Mouse (Mus musculus) heart, embryonic 12.5 days (tissue): ENCODE results near the gene Klhdc8a. TPM values are rescaled to one million over a fixed set of nuclear protein-coding genes. Genes with fewer than 3 reads are reported as not detected.

Experiments
- ATAC-seq: fragments of 200-750 bp; cut with Nextera tagmentation; 2 replicates; pipeline ENCODE4 v1.8.0; 2017; ENCODE audit warnings: moderate TSS enrichment, moderate library complexity; ENCODE audit not compliant: insufficient number of reproducible peaks, low FRiP score
- H3K27ac ChIP-seq: fragments of 300-500 bp; sonication (generic); 2 replicates; pipeline ENCODE4 v1.5.1; 2016; ENCODE audit warnings: mild to moderate bottlenecking, moderate library complexity; ENCODE audit not compliant: poor library complexity, severe bottlenecking
- H3K27me3 ChIP-seq: fragments of 300-500 bp; sonication (generic); replicated peaks from 2 replicates; pipeline ENCODE4 v1.6.1; 2016; ENCODE audit warnings: mild to moderate bottlenecking, moderate library complexity
- H3K36me3 ChIP-seq: fragments of 300-500 bp; sonication (generic); 2 replicates; pipeline ENCODE4 v1.6.1; 2016; ENCODE audit warnings: mild to moderate bottlenecking, moderate library complexity
- H3K4me1 ChIP-seq: fragments of 300-500 bp; sonication (generic); replicated peaks from 2 replicates; pipeline ENCODE4 v1.6.1; 2016; ENCODE audit warnings: mild to moderate bottlenecking
- H3K4me2 ChIP-seq: fragments of 300-500 bp; sonication (generic); 2 replicates; pipeline ENCODE4 v1.6.1; 2016; ENCODE audit warnings: mild to moderate bottlenecking, moderate library complexity
- H3K4me3 ChIP-seq: fragments of 300-500 bp; sonication (generic); 2 replicates; pipeline ENCODE4 v1.5.1; 2016; ENCODE audit warnings: mild to moderate bottlenecking
- H3K9ac ChIP-seq: fragments of 300-500 bp; sonication (generic); 2 replicates; pipeline ENCODE4 v1.6.1; 2016; ENCODE audit warnings: mild to moderate bottlenecking, moderate library complexity
- H3K9me3 ChIP-seq: fragments of 300-500 bp; sonication (generic); replicated peaks from 2 replicates; pipeline ENCODE4 v1.6.1; 2016; ENCODE audit warnings: mild to moderate bottlenecking, moderate library complexity
- WGBS: fragments of 180-500 bp; shearing (Covaris S2); methylation state at CpG from one replicate; pipeline ENCODE4 v1.1.7; 2016; 5-methylcytosine and 5-hydroxymethylcytosine counted together
- polyA plus RNA-seq: library from polyadenylated mRNA; unstranded; fragments of >200 nt; fragmentation: Nextera tagmentation; extraction: Ambion mirVana; gene quantifications from 2 replicates; pipeline ENCODE4 v1.2.1, GENCODE M21; 2016

Klhdc8a gene
- polyA plus RNA-seq: 0.55 and 0.81 TPM in 2 replicates

DNA sequence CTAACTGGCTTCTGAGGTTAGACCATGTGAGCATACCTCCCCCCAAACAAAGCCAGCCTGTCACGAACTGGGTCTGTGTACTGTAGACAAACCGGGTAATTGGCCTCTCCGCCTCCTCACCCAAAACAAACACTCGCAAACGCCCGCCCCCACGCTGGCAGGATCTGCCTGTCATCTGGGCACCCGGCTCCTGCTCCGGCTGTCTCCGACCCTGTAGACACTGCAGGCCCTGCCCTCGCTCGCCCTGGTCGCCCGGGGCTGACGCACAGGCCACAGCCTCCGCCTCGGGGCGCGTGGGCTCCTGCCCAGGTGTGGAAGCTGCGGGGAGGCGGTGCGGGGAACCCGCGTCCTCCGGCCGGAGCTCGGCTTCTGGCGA lies at the start of gene Klhdc8a:
Gene Klhdc8a, plus strand, starts transcription at position 202 of the 376 bp plus-strand sequence.
- H3K9me3 ChIP-seq: no peaks in the 10 kb centered on the region
- H3K27ac ChIP-seq: no peak within 1 kb of the TSS

DNA sequence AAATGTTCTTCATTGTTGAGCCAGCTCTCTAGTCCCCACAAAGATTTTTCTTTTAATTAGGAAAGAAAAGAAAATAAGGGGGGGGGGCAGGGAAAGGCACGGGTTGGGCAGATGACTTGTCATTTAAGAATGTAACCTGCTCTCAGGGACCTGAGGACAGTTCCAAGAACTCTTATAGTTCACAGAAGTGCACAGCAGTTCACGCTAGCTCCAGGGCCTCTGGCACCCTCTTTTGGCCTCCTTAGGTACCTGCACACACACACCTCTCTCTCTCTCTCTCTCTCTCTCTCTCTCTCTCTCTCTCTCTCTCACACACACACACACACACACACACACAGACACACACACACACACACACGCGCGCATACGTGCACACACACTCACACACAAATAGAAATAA lies 44.0 kb upstream of the Klhdc8a start:
- Histone ChIP-seq H3K27me3 (no peaks in the 10 kb centered on the region), H3K4me3 (no peak overlapping the region), H3K36me3 (no peaks in the 10 kb centered on the region), H3K4me1 (no peaks in the 10 kb centered on the region), H3K9me3 (no peaks in the 10 kb centered on the region; the same call in 1 of the 2 replicates), H3K4me2 (no peak overlapping the region), H3K27ac (no peak overlapping the region), H3K9ac (no peak overlapping the region)
- WGBS: 79% methylated on average over 6 of the region's 6 CpGs
- ATAC-seq: no peak

More for the DNA sequence above, at the start of gene Klhdc8a:
- peak within 1 kb of the TSS; percentile 62 for H3K4me3 ChIP-seq
- peaks cover 13% of the 10 kb centered on the region for H3K4me1 ChIP-seq
- H3K4me2 ChIP-seq: peak within 1 kb of the TSS; percentile 97
- no peak for ATAC-seq
- no peaks in the 10 kb centered on the region for H3K36me3 ChIP-seq
- peaks cover 76% of the 10 kb centered on the region for H3K27me3 ChIP-seq
- WGBS: 2% methylated on average over 28 of the region's 28 CpGs
- H3K9ac ChIP-seq: peak within 1 kb of the TSS; percentile 69

DNA sequence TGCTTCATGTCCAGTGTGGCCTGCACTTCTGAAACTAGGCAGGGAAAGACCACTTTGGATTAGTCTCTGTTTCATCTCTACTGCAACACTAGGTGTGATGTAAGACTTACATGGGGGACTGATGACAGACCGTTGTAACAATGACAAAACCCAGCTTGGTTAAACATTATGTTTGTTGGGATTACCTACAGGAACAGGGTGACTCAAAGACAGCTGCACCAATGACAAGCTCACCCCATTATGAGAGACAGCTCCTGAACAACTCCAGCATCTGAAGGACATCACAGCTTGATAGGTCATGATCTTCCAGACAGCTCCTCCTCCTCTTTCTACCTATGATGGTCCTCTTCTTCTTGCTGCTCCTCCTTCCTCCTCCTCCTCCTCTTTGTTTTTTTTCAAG lies 38.1 kb upstream of the Klhdc8a start:
- 83% methylated on average over 1 of the region's 1 CpGs for WGBS
- Histone ChIP-seq H3K27me3 (no peaks in the 10 kb centered on the region), H3K4me3 (no peak overlapping the region), H3K4me1 (no peaks in the 10 kb centered on the region), H3K27ac (no peak overlapping the region), H3K4me2 (no peak overlapping the region), H3K9me3 (no peaks in the 10 kb centered on the region; the same call in 1 of the 2 replicates), H3K9ac (no peak overlapping the region), H3K36me3 (no peaks in the 10 kb centered on the region)
- ATAC-seq: no peak

DNA sequence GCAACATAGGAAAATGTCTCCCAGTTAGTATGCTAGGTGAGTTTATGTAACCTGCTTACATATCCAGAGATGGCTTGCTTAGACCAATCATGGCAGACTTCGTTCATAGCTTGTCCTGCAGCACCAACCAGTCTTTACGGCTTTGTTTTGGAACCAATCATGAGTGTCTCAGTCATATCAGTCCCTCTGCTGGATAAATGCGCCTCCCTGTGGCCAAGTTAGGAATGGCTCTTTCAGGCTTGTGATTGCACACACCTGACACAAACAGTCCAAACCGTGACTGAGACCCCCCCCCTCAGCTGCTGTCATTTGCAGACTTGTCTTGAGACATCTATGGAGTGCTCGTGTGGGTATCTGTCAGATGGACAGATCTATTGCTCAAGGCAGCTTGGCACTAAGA lies 37.4 kb upstream of the Klhdc8a start:
- Histone ChIP-seq H3K9ac (no peak overlapping the region), H3K4me3 (no peak overlapping the region), H3K36me3 (no peaks in the 10 kb centered on the region), H3K9me3 (no peaks in the 10 kb centered on the region; the same call in 1 of the 2 replicates), H3K27ac (no peak overlapping the region), H3K4me2 (no peak overlapping the region), H3K4me1 (no peaks in the 10 kb centered on the region), H3K27me3 (no peaks in the 10 kb centered on the region)
- 69% methylated on average over 5 of the region's 5 CpGs for WGBS
- no peak for ATAC-seq

DNA sequence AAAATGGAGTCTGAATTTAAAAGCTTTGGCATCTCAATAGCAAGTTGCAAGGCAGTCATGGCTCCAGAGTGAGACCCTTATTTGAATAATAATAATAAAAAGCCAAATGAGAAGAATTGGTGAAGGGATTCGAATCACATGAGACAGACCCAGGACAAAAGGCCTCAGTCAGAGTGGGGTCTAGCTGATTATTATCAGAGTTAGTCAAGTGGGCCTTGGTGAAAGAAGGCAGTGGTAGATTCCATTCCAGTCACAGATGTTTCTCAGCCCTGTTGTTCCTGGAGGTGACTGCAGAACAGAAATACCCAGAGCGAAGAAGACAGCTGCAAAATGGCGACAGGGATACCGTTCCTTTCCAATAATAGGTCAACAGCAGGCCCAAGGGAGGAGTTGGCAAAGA lies 34.8 kb upstream of the Klhdc8a start:
- Histone ChIP-seq H3K4me3 (no peak overlapping the region), H3K9ac (no peak overlapping the region), H3K27me3 (no peaks in the 10 kb centered on the region), H3K27ac (no peak overlapping the region), H3K36me3 (no peaks in the 10 kb centered on the region), H3K4me2 (no peak overlapping the region), H3K4me1 (peaks cover 21% of the 10 kb centered on the region), H3K9me3 (no peaks in the 10 kb centered on the region; the same call in 1 of the 2 replicates)
- ATAC-seq: no peak
- 87% methylated on average over 4 of the region's 4 CpGs for WGBS

DNA sequence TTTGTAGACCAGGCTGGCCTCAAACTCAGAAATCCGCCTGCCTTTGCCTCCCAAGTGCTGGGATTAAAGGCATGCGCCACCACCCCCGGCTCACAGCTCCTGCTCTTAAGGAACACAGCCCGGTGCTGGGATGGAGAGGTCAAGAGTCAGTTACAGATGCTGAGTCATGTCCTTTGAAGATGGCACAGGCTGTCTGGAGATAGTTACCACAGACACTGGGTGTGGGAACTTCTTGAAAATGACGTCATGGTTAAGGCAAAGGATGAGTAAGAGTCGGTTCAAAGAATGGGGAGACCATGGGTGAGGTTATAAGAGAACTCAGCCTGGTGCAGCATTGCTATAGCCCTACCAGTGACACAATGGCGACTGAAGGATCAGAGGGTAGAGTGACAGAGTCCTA lies 33.8 kb upstream of the Klhdc8a start:
- Histone ChIP-seq H3K27ac (no peak overlapping the region), H3K4me1 (peaks cover 29% of the 10 kb centered on the region), H3K4me3 (no peak overlapping the region), H3K36me3 (no peaks in the 10 kb centered on the region), H3K4me2 (no peak overlapping the region), H3K9ac (no peak overlapping the region), H3K27me3 (no peaks in the 10 kb centered on the region), H3K9me3 (no peaks in the 10 kb centered on the region)
- peak; percentile 91 for ATAC-seq
- 50% methylated on average over 7 of the region's 7 CpGs for WGBS

DNA sequence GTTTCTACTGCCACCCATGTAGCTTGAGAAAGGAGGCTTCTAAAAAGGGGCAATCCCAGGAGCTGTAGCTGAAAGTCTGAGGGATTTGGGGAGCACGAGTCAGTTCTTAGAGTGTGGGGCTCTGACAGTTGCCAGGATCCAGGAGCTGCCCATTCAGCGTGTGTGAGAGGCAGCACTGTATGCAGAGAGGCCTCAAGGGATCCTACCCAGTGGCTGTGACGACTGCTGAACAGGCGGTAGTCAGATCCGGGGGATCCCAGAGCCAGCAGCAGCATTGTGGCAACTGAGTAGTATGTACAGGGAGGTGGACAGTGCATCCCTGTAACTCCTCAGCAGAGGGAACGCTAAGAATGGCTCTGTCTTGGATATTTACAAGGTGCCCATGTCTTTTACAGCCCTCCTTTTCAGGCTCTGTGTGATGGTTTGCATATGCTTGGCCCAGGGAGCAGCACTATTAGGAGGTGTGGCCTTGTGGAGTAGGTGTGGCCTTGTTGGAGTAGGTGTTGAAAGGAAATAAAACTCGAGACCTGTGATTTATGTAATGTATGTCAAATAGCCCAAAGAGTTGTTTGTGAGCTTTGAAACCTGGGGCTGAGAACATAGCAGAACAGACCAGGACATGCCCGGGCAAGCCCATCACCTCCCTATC lies 33.1 kb upstream of the Klhdc8a start:
- ATAC-seq: no peak
- H3K27ac ChIP-seq: no peak overlapping the region

DNA sequence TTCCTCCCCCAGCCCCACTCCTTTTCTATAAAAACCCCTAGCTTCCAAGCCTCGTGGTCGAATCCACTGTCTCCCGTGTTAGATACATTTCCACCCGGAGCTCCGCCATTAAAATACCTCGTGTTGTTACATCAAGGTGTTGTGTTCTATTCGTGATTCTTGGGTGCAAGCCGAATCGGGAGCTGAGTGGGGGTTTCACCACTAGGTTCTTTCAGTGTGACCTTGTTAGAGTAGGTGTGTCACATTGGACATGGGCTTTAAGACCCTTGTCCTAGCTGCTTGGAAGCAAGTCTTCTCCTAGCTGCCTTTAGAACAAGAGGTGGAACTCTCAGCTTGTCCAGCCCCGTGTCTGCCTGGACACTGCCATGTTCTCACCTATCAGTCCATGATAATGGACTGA lies 32.5 kb upstream of the Klhdc8a start:
- Histone ChIP-seq H3K27ac (no peak overlapping the region), H3K4me3 (no peak overlapping the region), H3K9ac (no peak overlapping the region), H3K9me3 (no peaks in the 10 kb centered on the region), H3K4me1 (peaks cover 29% of the 10 kb centered on the region), H3K36me3 (no peaks in the 10 kb centered on the region), H3K4me2 (no peak overlapping the region), H3K27me3 (no peaks in the 10 kb centered on the region)
- ATAC-seq: no peak
- WGBS: 83% methylated on average over 10 of the region's 10 CpGs

More for the DNA sequence above, 33.1 kb upstream of the Klhdc8a start:
- WGBS: 76% methylated on average over 8 of the region's 8 CpGs
- no peaks in the 10 kb centered on the region for H3K27me3 ChIP-seq
- no peak overlapping the region for H3K4me3 ChIP-seq
- H3K9me3 ChIP-seq: no peaks in the 10 kb centered on the region
- no peaks in the 10 kb centered on the region for H3K36me3 ChIP-seq
- H3K4me2 ChIP-seq: no peak overlapping the region
- peaks cover 29% of the 10 kb centered on the region for H3K4me1 ChIP-seq
- no peak overlapping the region for H3K9ac ChIP-seq

DNA sequence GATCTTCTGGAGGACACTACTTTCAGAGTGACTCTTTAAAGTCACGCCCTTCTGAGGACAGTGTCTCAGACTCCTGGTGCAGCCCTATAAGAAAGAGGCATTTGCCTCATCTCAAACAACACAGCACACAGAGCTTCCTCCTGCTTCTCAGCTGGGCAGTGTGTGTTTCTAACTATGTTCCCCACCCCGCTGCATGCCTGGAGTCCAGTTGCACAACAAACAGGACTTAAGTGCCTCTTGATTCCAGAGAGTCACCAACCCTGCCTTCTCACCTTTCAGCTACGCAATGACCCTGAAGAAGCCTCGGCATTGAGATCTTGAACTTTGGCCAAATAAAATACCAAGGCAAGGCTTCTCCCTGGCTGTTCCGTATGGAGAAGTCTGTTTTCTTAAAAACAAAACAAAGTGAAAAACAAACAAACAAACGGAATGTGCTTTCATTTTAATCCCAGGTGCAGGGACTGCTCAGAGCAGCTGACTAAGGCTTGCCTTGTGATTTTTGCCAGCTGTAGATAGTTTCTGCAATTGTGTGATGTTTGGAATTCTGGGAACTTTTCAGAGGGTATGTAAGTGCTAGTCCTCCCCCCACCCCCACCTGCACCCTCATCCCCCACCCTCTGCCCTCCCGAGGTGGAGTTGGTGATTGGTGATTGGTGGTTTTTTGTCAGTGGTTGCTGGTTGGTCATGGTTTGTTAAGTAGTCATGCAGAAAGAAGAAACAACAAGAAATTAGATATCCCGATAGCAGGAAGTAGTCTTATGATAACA lies 31.5 kb upstream of the Klhdc8a start:
- no peak overlapping the region for H3K9ac ChIP-seq
- H3K4me2 ChIP-seq: no peak overlapping the region; the same call in 1 of the 2 replicates
- 30% methylated on average over 8 of the region's 8 CpGs for WGBS
- no peak overlapping the region for H3K4me3 ChIP-seq
- H3K36me3 ChIP-seq: no peaks in the 10 kb centered on the region
- peaks cover 29% of the 10 kb centered on the region for H3K4me1 ChIP-seq
- no peak for ATAC-seq
- no peaks in the 10 kb centered on the region for H3K27me3 ChIP-seq
- H3K9me3 ChIP-seq: no peaks in the 10 kb centered on the region
- no peak overlapping the region for H3K27ac ChIP-seq

DNA sequence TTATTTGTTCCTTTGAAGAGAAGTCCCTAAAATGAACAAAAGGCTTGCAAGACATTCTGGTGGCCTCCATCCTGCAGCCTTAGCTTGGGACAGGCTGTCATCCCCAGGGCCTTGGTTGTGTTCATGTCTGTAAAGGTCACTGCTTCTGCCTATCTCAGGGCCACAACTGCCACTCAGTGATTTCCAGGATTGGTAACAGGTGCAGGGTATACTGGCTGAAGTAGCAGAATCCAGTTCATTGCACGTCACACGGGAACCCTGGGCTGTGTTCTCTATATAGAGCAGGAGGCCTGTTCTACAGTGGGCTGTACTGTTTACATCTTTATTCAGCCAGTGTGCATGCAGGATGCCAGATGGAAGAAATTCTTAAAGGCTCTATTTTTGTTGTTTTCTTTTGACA lies 30.5 kb upstream of the Klhdc8a start:
- Histone ChIP-seq H3K9me3 (no peaks in the 10 kb centered on the region), H3K36me3 (no peaks in the 10 kb centered on the region), H3K27ac (no peak overlapping the region), H3K4me3 (no peak overlapping the region), H3K9ac (no peak overlapping the region), H3K4me1 (peaks cover 29% of the 10 kb centered on the region), H3K27me3 (no peaks in the 10 kb centered on the region), H3K4me2 (no peak overlapping the region)
- no peak for ATAC-seq
- WGBS: 72% methylated on average over 2 of the region's 2 CpGs

DNA sequence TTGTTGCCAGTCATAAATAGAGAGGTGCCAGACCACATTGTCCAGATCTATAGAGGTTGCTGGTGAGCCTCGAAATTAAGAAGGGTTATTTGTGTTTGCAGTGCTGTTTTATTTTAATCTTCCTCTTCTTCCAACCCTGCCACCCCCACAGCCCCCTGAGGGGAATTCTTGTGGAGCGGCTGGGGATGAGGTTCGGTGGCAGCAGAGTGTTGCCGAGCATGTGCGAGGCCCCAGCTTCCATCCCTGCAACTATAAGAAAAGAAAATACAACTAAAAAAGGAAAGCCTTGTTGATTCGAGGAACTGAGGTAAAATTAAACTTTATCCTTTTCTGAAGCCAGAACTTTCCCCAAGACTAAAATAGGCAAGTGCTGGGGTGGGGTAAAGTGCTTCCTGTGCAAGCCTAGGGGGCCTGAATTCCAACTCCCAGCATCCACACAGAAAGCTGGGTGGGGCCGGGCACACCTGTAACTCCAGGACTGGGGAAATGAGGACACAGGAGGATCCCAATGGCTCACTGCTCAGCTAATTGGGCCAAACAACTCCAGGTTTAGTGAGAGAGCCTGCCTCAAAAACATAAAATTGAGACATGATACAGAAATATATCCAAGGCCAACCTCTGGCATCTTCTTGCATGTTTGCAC lies 29.9 kb upstream of the Klhdc8a start:
- H3K27ac ChIP-seq: no peak overlapping the region
- H3K9me3 ChIP-seq: no peaks in the 10 kb centered on the region
- WGBS: 58% methylated on average over 7 of the region's 7 CpGs
- H3K27me3 ChIP-seq: no peaks in the 10 kb centered on the region
- no peak overlapping the region for H3K4me2 ChIP-seq
- no peak for ATAC-seq
- peaks cover 29% of the 10 kb centered on the region for H3K4me1 ChIP-seq
- no peak overlapping the region for H3K9ac ChIP-seq
- H3K4me3 ChIP-seq: no peak overlapping the region
- H3K36me3 ChIP-seq: no peaks in the 10 kb centered on the region
